Mouse (Mus musculus): Measurements from ENCODE around the gene Fars2.
"Not testable (repeated sequence)": the region's sequence is repeated elsewhere in the genome, so short reads cannot be mapped to it uniquely, and the experiment has no call there.

Gene Fars2

GRCm38 (mm10) chr13:36297950-36298781 is 181.0 kb downstream of the Fars2 start:
- no peak for DNase-seq

- DNase-seq = no peak
Observed at GRCm38 (mm10) chr13:36298782-36299031, 181.5 kb downstream of the Fars2 start.

GRCm38 (mm10) chr13:36302770-36303169 is 185.6 kb downstream of the Fars2 start:
- no peak for DNase-seq

GRCm38 (mm10) chr13:36305306-36305705 is 188.1 kb downstream of the Fars2 start:
- DNase-seq = no peak

- DNase-seq = no peak
Observed at GRCm38 (mm10) chr13:36307386-36307785, 190.2 kb downstream of the Fars2 start.

- DNase-seq = no peak
Observed at GRCm38 (mm10) chr13:36309160-36309559, 191.9 kb downstream of the Fars2 start.

- DNase-seq = no peak
Observed at GRCm38 (mm10) chr13:36314218-36314617, 197.0 kb downstream of the Fars2 start.

- DNase-seq = no peak
Observed at GRCm38 (mm10) chr13:36314860-36315800, 197.9 kb downstream of the Fars2 start.

GRCm38 (mm10) chr13:36317824-36318223 is 200.6 kb downstream of the Fars2 start:
- no peak for DNase-seq

- DNase-seq = no peak
Observed at GRCm38 (mm10) chr13:36324624-36325023, 207.4 kb downstream of the Fars2 start.

GRCm38 (mm10) chr13:36326539-36326938 is 209.3 kb downstream of the Fars2 start:
- DNase-seq = no peak

- DNase-seq = no peak
Observed at GRCm38 (mm10) chr13:36329871-36330270, 212.7 kb downstream of the Fars2 start.

- no peak for DNase-seq
Observed at GRCm38 (mm10) chr13:36330542-36330941, 213.3 kb downstream of the Fars2 start.

- no peak for DNase-seq
Observed at GRCm38 (mm10) chr13:36334748-36335147, 217.5 kb downstream of the Fars2 start.

GRCm38 (mm10) chr13:36351529-36351928 is 234.3 kb downstream of the Fars2 start:
- DNase-seq = no peak

GRCm38 (mm10) chr13:36357469-36357868 is 240.3 kb downstream of the Fars2 start:
- DNase-seq = no peak

GRCm38 (mm10) chr13:36361419-36361818 is 244.2 kb downstream of the Fars2 start:
- no peak for DNase-seq

- not testable (repeated sequence) for DNase-seq
Observed at GRCm38 (mm10) chr13:36365719-36366118, 248.5 kb downstream of the Fars2 start.

- no peak for DNase-seq
Observed at GRCm38 (mm10) chr13:36366304-36366703, 249.1 kb downstream of the Fars2 start.

GRCm38 (mm10) chr13:36367712-36368491 is 250.7 kb downstream of the Fars2 start:
- no peak for DNase-seq

GRCm38 (mm10) chr13:36368799-36369198 is 251.6 kb downstream of the Fars2 start:
- DNase-seq = no peak

- no peak for DNase-seq
Observed at GRCm38 (mm10) chr13:36369400-36369799, 252.2 kb downstream of the Fars2 start.

GRCm38 (mm10) chr13:36383236-36383635 is 266.0 kb downstream of the Fars2 start:
- DNase-seq = no peak
